Mouse (Mus musculus) neural tube, embryonic 12.5 days (tissue): ENCODE measurements at regions not wholly inside any gene's neighbourhood (a gene's known extent, or its start where the extent isn't known, plus 50 kb on each side); places are given as distances from the start of the nearest gene placed in this dataset.

Experiments
- ATAC-seq: fragments of 200-750 bp; cut with Nextera tagmentation; 2 replicates; pipeline ENCODE4 v1.8.0; 2017; ENCODE audit warnings: low read depth, mild to moderate bottlenecking, moderate TSS enrichment, moderate library complexity; ENCODE audit not compliant: low FRiP score
- H3K27ac ChIP-seq: fragments of 300-500 bp; sonication (generic); 2 replicates; pipeline ENCODE4 v1.5.1; 2016
- H3K27me3 ChIP-seq: fragments of 300-500 bp; sonication (generic); replicated peaks from 2 replicates; pipeline ENCODE4 v1.6.1; 2016; ENCODE audit warnings: mild to moderate bottlenecking
- H3K36me3 ChIP-seq: fragments of 300-500 bp; sonication (generic); 2 replicates; pipeline ENCODE4 v1.6.1; 2016; ENCODE audit warnings: mild to moderate bottlenecking
- H3K4me1 ChIP-seq: fragments of 300-500 bp; sonication (generic); 2 replicates; pipeline ENCODE4 v1.6.1; 2016
- H3K4me2 ChIP-seq: fragments of 300-500 bp; sonication (generic); replicated peaks from 2 replicates; pipeline ENCODE4 v1.6.1; 2016; ENCODE audit warnings: mild to moderate bottlenecking
- H3K4me3 ChIP-seq: fragments of 300-500 bp; sonication (generic); 2 replicates; pipeline ENCODE4 v1.5.1; 2016
- H3K9ac ChIP-seq: fragments of 300-500 bp; sonication (generic); 2 replicates; pipeline ENCODE4 v1.6.1; 2016; ENCODE audit warnings: mild to moderate bottlenecking
- H3K9me3 ChIP-seq: fragments of 300-500 bp; sonication (generic); 2 replicates; pipeline ENCODE4 v1.6.1; 2016; ENCODE audit warnings: mild to moderate bottlenecking
- WGBS: fragments of 180-500 bp; shearing (Covaris S2); methylation state at CpG from one replicate; pipeline ENCODE4 v1.1.7; 2016; 5-methylcytosine and 5-hydroxymethylcytosine counted together

DNA sequence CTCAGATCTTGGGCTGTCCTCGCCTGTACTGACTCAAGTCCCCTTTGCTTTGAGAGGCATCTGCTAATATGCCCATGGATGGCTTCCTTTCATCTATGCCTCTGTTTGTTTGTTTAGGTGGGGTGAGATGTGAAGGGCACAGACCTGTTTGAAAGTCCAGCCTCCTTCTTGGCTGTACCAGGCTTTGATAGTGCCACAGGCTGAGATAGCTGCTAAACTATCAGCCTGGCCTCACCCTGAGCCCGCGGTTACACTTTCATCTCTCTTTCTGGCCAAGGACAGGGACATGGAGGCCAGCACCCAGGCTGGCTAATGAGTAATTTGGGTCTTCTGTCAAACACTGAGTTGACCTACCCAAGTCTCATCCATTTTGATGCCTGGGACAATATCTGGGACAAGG, 105.0 kb upstream of the Parp11 start:
- Histone ChIP-seq H3K9ac (no peak overlapping the region), H3K4me3 (no peak overlapping the region), H3K4me2 (no peak overlapping the region), H3K4me1 (peaks cover 25% of the 10 kb centered on the region), H3K27me3 (no peaks in the 10 kb centered on the region), H3K27ac (no peak overlapping the region), H3K9me3 (no peaks in the 10 kb centered on the region), H3K36me3 (no peaks in the 10 kb centered on the region)
- ATAC-seq, result no peak
- 91% methylated on average over 3 of the region's 3 CpGs for WGBS

DNA sequence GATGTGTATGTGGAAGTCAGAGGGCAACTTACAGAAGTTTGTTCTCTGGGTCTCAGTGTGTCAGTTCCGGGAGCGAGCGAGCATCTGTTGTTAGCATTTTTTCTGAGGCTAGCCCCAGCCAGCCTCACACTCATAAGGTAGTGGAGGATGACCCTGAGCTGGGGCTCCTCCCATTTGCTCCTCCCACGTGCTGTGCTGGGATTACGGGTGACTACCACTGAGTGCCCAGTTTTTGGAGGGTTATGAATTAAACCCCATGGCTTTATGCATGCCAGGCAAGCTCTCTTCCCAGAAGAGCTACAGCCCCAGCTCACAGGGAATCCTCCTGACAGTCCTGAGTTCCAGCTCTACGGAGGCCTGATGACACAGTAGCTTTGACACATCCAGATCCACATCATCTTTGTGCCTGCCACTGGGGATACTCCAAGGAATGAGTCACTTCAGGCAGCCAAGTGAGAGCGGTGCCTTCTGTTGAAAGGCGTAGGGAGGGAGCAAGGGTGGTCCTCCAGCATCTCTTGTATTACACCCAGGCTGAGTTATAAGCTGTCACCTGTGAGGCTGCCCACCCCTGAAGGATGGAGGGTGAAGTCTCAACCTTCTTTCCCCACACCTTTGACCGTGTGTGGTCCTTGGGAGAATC, 97.8 kb upstream of the Parp11 start:
- Histone ChIP-seq H3K9ac (no peak overlapping the region), H3K27ac (no peak overlapping the region), H3K4me1 (0 out of 2 replicates have a peak, but pooled peaks cover 8% of the 10 kb centered on the region), H3K4me3 (no peak overlapping the region), H3K9me3 (no peaks in the 10 kb centered on the region), H3K4me2 (no peak overlapping the region), H3K27me3 (no peaks in the 10 kb centered on the region), H3K36me3 (no peaks in the 10 kb centered on the region)
- 80% methylated on average over 9 of the region's 9 CpGs for WGBS
- ATAC-seq, result no peak

DNA sequence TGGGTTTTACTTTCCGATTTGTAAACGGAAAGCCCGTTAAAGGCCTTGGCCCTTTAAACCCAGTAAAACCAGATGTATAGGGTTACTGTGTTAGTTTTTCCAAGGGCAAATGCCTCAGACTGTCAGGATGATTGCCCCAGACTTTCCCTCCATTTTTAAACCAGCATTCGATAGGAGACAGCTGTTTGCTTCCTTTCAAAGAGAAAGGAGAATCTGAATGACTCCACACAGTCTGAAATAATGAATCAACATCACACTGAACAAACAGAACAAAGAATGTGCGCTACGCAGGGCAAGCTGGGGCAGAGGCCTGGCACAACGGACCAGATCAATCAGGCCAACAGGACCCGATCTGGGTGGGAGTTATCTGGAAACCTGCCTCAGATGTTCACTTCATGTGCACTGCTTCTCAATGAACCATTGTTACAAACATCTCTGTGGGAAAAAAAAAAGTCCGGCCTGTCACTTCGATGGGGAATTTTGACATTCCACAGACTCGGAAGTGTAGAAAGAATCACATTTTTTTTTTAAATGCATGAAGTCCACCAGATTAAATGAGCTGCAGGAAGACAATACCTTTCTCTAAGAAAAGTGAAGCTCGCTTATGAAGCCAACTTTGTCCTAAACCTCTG, 97.0 kb upstream of the Parp11 start:
- 33% methylated on average over 12 of the region's 12 CpGs for WGBS
- H3K4me1 ChIP-seq, result 0 out of 2 replicates have a peak, but pooled peaks cover 8% of the 10 kb centered on the region
- no peak overlapping the region for H3K4me3 ChIP-seq
- H3K4me2 ChIP-seq, result no peak overlapping the region
- no peak for ATAC-seq
- no peak overlapping the region for H3K27ac ChIP-seq
- H3K27me3 ChIP-seq, result no peaks in the 10 kb centered on the region
- H3K9me3 ChIP-seq, result no peaks in the 10 kb centered on the region
- H3K36me3 ChIP-seq, result no peaks in the 10 kb centered on the region
- no peak overlapping the region for H3K9ac ChIP-seq

DNA sequence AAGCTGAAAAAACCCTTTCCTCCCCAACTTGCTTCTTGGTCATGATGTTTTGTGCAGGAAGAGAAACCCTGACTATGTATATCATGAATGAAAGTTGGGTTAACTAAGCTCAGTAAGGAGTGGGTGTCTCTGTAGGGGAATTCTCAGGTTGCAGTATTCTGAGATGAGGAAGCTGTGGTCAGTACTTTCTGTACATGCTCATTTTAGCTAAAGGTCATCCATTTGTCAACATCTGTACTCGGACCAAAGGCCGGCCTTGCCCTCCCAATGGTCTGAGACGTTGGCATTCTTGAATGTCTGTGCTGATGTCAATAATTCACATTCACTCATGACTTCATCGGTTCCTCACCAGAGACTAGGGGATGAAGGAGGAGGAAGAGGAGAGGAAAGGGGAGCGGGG, 94.9 kb upstream of the Parp11 start:
- Histone ChIP-seq H3K4me3 (no peak overlapping the region), H3K4me1 (0 out of 2 replicates have a peak, but pooled peaks cover 8% of the 10 kb centered on the region), H3K9me3 (no peaks in the 10 kb centered on the region), H3K27me3 (no peaks in the 10 kb centered on the region), H3K9ac (no peak overlapping the region), H3K36me3 (no peaks in the 10 kb centered on the region), H3K4me2 (no peak overlapping the region), H3K27ac (no peak overlapping the region)
- ATAC-seq, result no peak
- WGBS, result 90% methylated on average over 5 of the region's 5 CpGs

DNA sequence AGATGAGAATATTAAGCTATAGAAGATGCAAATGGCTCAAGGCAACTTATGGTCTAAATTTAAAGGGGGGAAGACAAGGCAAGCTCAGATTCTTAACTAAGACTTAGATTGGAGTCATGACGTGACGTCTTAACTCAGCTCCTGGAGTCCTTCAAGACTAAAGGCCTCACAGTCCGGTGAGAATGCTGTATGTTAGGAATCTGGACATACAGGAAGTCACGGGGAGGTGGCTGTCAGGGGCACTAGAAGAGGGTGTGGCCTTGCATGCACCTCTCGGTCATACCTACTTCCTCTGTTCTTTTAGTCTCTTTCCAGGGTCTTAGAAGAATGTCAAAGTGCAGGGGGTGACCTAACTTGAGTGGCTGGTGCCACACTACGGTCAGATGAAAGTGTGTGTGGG, 91.5 kb upstream of the Parp11 start:
- Histone ChIP-seq H3K4me2 (no peak overlapping the region), H3K9me3 (no peaks in the 10 kb centered on the region), H3K4me1 (no peaks in the 10 kb centered on the region), H3K36me3 (no peaks in the 10 kb centered on the region), H3K9ac (no peak overlapping the region), H3K27me3 (no peaks in the 10 kb centered on the region), H3K27ac (no peak overlapping the region), H3K4me3 (no peak overlapping the region)
- ATAC-seq, result no peak
- WGBS, result 78% methylated on average over 6 of the region's 6 CpGs

DNA sequence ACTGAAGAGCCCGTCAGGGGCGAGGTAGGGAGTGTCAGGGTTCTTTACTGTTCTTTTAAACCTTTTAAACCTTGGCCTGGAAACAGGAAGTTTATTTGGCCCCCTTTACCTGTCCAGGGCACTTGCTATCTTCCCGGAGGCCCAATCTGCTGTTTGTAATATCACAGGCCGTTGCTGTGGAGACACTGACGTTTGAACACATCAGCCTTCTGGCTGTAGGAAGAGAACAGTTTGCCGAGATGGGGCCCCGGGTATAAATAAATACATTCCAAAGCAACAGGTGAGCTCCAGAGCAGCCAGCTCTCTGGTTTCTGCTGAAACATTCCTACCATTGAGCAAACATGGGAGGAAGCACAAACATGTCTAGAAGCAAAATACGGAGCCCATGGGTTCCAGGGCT, 90.2 kb upstream of the Parp11 start:
- H3K27ac ChIP-seq, result no peak overlapping the region
- no peak for ATAC-seq
- 82% methylated on average over 8 of the region's 8 CpGs for WGBS

DNA sequence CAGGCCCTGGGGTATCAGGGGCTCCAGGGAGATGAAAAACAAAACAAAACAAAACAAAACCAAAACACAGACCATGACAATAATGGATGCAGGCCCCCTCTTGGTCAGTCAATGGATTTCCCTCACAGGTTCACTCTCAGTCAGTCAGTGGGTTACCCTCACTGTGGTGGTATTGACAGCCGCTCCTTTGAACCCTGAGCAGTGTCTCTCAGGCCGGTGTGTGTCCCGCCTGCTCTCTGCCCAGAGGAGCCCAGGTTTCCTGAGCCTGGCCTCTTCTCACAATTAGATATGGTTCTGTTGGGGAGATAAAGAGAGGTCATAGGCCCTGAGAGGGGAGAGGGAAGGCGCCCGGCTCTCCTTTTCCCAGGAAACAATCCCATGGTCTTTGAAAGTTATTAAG, 87.8 kb upstream of the Parp11 start:
- H3K27ac ChIP-seq, result no peak overlapping the region
- H3K36me3 ChIP-seq, result no peaks in the 10 kb centered on the region
- no peak overlapping the region for H3K4me2 ChIP-seq
- peaks cover 8% of the 10 kb centered on the region; the same call in 1 of the 2 replicates for H3K4me1 ChIP-seq
- WGBS, result 19% methylated on average over 5 of the region's 5 CpGs
- 0 out of 2 replicates have a peak, but pooled peaks have one; percentile 22 for ATAC-seq
- no peak overlapping the region for H3K4me3 ChIP-seq
- no peaks in the 10 kb centered on the region for H3K9me3 ChIP-seq
- H3K27me3 ChIP-seq, result no peaks in the 10 kb centered on the region
- no peak overlapping the region for H3K9ac ChIP-seq

More for the DNA sequence above, 90.2 kb upstream of the Parp11 start:
- Histone ChIP-seq H3K36me3 (no peaks in the 10 kb centered on the region), H3K4me3 (no peak overlapping the region), H3K9ac (no peak overlapping the region), H3K4me2 (no peak overlapping the region), H3K27me3 (no peaks in the 10 kb centered on the region), H3K4me1 (no peaks in the 10 kb centered on the region), H3K9me3 (no peaks in the 10 kb centered on the region)

DNA sequence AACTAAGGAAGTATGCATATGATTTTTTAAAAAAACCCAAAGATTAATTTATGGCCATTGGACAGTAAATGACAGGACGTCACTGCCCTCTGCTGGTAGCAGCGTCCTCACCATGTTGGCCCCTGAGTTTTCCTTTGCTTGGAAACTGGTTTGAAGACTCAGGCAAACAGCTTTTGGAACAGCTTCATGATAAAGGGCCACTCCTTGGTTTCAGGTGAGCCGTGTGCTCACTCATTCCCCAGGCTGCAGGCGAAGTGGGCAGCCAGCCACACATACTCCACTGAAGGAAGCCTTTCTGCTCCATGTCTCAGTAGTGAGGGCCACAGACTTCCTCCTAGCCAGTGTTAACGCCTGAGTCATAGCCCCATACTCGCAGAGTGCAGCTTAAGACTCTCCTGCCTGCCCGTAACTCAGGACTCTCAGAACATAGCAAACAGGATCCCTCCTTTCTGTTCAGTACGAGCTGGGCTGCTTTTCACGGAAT, 87.2 kb upstream of the Parp11 start:
- no peak overlapping the region for H3K9ac ChIP-seq
- peaks cover 8% of the 10 kb centered on the region; the same call in 1 of the 2 replicates for H3K4me1 ChIP-seq
- no peak overlapping the region for H3K4me3 ChIP-seq
- H3K4me2 ChIP-seq, result no peak overlapping the region
- no peak; the same call in 1 of the 2 replicates for ATAC-seq
- no peaks in the 10 kb centered on the region for H3K27me3 ChIP-seq
- no peak overlapping the region for H3K27ac ChIP-seq
- H3K9me3 ChIP-seq, result no peaks in the 10 kb centered on the region
- no peaks in the 10 kb centered on the region for H3K36me3 ChIP-seq
- 54% methylated on average over 9 of the region's 9 CpGs for WGBS

DNA sequence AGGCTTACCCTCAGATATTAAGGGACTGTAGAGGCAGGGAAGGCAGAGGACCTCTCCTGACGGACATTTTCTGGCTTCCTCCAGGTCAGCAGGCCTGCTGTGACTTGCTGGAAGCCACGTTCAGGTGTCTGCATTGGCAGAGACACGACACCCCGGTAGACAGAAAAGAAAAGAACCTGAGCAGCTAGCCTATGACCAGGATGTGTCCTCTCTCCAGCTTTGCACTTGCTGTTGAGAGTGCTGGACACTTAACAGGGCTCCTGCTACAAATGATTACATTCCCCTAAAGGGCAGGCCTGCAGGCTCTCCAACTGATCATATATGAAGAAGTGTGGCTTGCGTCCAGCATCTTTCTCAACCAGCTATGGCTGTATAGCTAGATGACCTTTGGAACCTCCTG, 84.5 kb upstream of the Parp11 start:
- no peak overlapping the region for H3K4me3 ChIP-seq
- no peak overlapping the region for H3K9ac ChIP-seq
- no peaks in the 10 kb centered on the region for H3K36me3 ChIP-seq
- no peak overlapping the region for H3K4me2 ChIP-seq
- WGBS, result 87% methylated on average over 5 of the region's 5 CpGs
- no peak for ATAC-seq
- no peak overlapping the region for H3K27ac ChIP-seq
- H3K4me1 ChIP-seq, result peaks cover 8% of the 10 kb centered on the region; the same call in 1 of the 2 replicates
- H3K27me3 ChIP-seq, result no peaks in the 10 kb centered on the region
- no peaks in the 10 kb centered on the region for H3K9me3 ChIP-seq

DNA sequence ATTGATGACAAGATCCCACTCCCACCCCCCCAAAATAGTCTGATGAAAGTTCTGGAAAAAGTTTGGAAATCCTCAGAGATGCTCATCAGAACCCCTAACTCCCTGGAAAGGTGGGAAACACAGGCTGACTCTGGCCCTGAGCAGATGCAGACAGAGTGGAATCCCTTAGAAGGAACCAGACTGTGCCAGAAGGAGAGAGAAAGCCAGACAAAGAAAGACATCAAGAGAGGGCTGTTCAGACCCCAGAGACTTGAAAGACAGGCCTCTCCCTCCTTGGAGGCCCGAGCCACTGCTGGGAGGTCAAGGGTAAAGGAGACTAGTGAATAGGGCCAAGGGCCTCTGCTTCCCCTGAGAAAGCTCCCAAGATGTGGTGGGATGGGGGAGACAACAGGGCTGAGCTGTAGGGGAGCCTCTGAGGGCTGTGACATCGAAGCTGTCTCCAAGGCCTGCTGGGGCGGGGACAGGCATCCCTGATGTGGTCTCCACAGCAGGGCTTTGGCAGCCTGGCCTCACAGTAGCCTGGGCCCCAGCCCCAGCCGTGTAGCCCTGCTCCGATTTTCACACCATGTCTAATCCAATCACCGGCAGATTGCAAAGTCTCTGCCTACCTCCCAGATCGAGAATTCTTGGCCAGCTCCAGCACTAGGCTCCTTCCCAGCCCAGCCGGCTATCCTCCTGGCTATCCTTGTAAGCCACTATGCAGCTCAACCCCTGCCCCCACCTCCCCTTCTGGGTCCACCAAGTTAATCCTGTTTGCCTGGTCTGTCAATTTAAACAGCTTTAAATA, 83.5 kb upstream of the Parp11 start:
- Histone ChIP-seq H3K4me3 (no peak overlapping the region), H3K4me2 (no peak overlapping the region), H3K27ac (no peak overlapping the region), H3K4me1 (peaks cover 8% of the 10 kb centered on the region; the same call in 1 of the 2 replicates), H3K36me3 (no peaks in the 10 kb centered on the region), H3K9me3 (no peaks in the 10 kb centered on the region), H3K27me3 (no peaks in the 10 kb centered on the region), H3K9ac (no peak overlapping the region)
- ATAC-seq, result peak; percentile 73
- 8% methylated on average over 7 of the region's 8 CpGs for WGBS

DNA sequence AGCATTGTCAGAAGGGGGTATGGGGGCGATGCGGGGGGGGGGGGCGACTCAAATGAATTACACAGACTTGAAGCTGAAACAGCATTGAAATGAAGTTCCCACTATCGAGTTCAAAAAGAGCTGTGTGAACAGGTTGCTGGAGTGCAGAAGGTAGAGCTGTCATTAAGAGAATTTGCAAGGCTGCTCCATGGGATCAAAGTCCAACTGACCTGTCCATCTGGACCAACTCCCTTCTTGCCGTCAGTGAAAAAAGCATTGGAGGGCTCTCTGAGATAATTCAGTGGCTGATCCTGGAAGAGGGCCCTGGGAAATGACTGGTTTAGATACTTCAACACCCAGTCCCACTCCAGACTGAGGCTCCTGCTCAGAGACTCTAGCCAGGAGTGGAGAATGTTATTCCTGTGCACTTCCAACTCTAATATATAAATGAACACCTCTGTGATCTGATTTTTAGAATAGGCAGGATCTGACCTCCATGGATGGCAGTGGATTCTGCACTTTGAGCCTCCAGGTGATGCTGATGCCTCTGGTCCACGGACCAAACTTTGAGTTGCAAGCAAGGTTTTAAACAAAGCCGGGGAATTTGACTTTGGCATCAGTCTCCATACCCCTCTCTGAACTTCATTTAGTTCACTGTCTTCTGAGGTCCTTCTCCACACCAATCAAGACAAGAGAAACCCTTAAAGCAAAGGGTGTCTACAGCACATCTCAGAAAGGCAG, 82.6 kb upstream of the Parp11 start:
- no peaks in the 10 kb centered on the region for H3K36me3 ChIP-seq
- H3K27me3 ChIP-seq, result no peaks in the 10 kb centered on the region
- no peak overlapping the region for H3K4me2 ChIP-seq
- peaks cover 8% of the 10 kb centered on the region; the same call in 1 of the 2 replicates for H3K4me1 ChIP-seq
- H3K9ac ChIP-seq, result no peak overlapping the region
- ATAC-seq, result no peak
- 37% methylated on average over 7 of the region's 7 CpGs for WGBS
- H3K27ac ChIP-seq, result no peak overlapping the region
- H3K9me3 ChIP-seq, result no peaks in the 10 kb centered on the region
- H3K4me3 ChIP-seq, result no peak overlapping the region
